Mouse (Mus musculus) G1E (cell line): Measurements from ENCODE around the gene Wdfy3. TPM values are rescaled to one million over a fixed set of nuclear protein-coding genes. Genes with fewer than 3 reads are reported as not detected.

Source experiments
- ATAC-seq: 2 replicates; pipeline ENCODE4 v1.8.0; 2016; ENCODE audit warnings: mild to moderate bottlenecking; ENCODE audit not compliant: insufficient number of reproducible peaks, poor library complexity, low FRiP score, severe bottlenecking; ENCODE audit errors: extremely low read depth
- DNase-seq: peaks from one replicate; pipeline ENCODE4 v3.0.0; 2012; ENCODE audit warnings: low spot score
- H3K27me3 ChIP-seq: 2 replicates; pipeline ENCODE4 v1.6.1; 2012; ENCODE audit warnings: mild to moderate bottlenecking, low read length, inconsistent platforms; ENCODE audit not compliant: insufficient read depth
- H3K36me3 ChIP-seq: replicated peaks from 2 replicates; pipeline ENCODE3; 2012; ENCODE audit warnings: mild to moderate bottlenecking, inconsistent platforms
- H3K4me1 ChIP-seq: 2 replicates; pipeline ENCODE4 v1.6.1; 2012; ENCODE audit warnings: low read depth, low read length, inconsistent platforms, mixed read lengths; ENCODE audit not compliant: insufficient read depth
- H3K4me3 ChIP-seq: 2 replicates; pipeline ENCODE4 v1.5.1; 2012; ENCODE audit warnings: low read depth, mild to moderate bottlenecking, inconsistent platforms, low read length, moderate library complexity, mixed read lengths
- H3K9me3 ChIP-seq: replicated peaks from 2 replicates; pipeline ENCODE4 v1.6.1; 2012; ENCODE audit warnings: inconsistent platforms
- CTCF ChIP-seq: IDR thresholded peaks from 2 replicates; pipeline ENCODE4 v1.5.1; 2012; ENCODE audit warnings: low read depth, low read length, inconsistent platforms, mixed read lengths
- GATA1 ChIP-seq: IDR thresholded peaks from 2 replicates; pipeline ENCODE4 v1.6.1; 2012; ENCODE audit warnings: borderline replicate concordance, low read length, inconsistent platforms, mixed read lengths
- GATA2 ChIP-seq: IDR thresholded peaks from 2 replicates; pipeline ENCODE4 v1.6.1; 2012; ENCODE audit warnings: low read depth, low read length, inconsistent platforms, borderline replicate concordance
- POLR2AphosphoS5 ChIP-seq: IDR thresholded peaks from 2 replicates; pipeline ENCODE4 v1.6.1; 2012; ENCODE audit warnings: low read depth, low read length, inconsistent platforms; ENCODE audit not compliant: insufficient replicate concordance
- TAL1 ChIP-seq: conservative IDR thresholded peaks from 2 replicates; pipeline ENCODE4 v1.6.1; 2012; ENCODE audit warnings: low read depth, low read length, inconsistent platforms, mixed read lengths
- polyA plus RNA-seq: library from polyadenylated mRNA; stranded (reverse); fragments of >175 nt; gene quantifications from 2 replicates; pipeline ENCODE4 v1.2.3, GENCODE M21; 2012
- total RNA-seq, 2 experiments: library from RNA; stranded (forward) in 1 of 2; stranded (reverse) in 1 of 2; fragments of 200-1000 nt in 1 of 2; fragments of >200 nt in 1 of 2; fragmentation: Nextera tagmentation in 1 of 2; gene quantifications; 2 replicates each; pipeline ENCODE4 v1.2.3; 2014 to 2017

Wdfy3 gene
- total and polyA plus RNA-seq, 3 experiments, result 0.05 TPM; not detected in 2

- no peak for TF ChIP-seq TAL1
- no peak for TF ChIP-seq GATA2
- no peak for TF ChIP-seq POLR2AphosphoS5
- no peak for TF ChIP-seq GATA1
- no peak for TF ChIP-seq CTCF
- DNase-seq (no peak), ATAC-seq (no peak)
- Histone ChIP-seq H3K9me3 (peaks cover 70% of the 10 kb centered on the region), H3K4me3 (no peak overlapping the region), H3K27me3 (no peaks in the 10 kb centered on the region), H3K4me1 (no peaks in the 10 kb centered on the region), H3K36me3 (no peaks in the 10 kb centered on the region)
Observed at GRCm38 (mm10) chr5:102032191-102032590, 37.5 kb downstream of the Wdfy3 start.

GRCm38 (mm10) chr5:102023376-102023775 is 46.3 kb downstream of the Wdfy3 start:
- Histone ChIP-seq H3K27me3 (no peaks in the 10 kb centered on the region), H3K4me3 (no peak overlapping the region), H3K36me3 (no peaks in the 10 kb centered on the region), H3K4me1 (no peaks in the 10 kb centered on the region), H3K9me3 (peaks cover 58% of the 10 kb centered on the region)
- DNase-seq (no peak), ATAC-seq (no peak)
- TF ChIP-seq CTCF, result no peak

GRCm38 (mm10) chr5:102022018-102022898 is 47.5 kb downstream of the Wdfy3 start:
- no peak for DNase-seq
- Histone ChIP-seq H3K36me3 (no peaks in the 10 kb centered on the region), H3K4me3 (no peak overlapping the region), H3K9me3 (peaks cover 61% of the 10 kb centered on the region), H3K27me3 (no peaks in the 10 kb centered on the region), H3K4me1 (no peaks in the 10 kb centered on the region)
- no peak for TF ChIP-seq TAL1
- TF ChIP-seq CTCF, result no peak
- no peak for TF ChIP-seq GATA2
- TF ChIP-seq POLR2AphosphoS5, result no peak
- TF ChIP-seq GATA1, result no peak
- no peak for ATAC-seq

GRCm38 (mm10) chr5:102014235-102014634 is 55.5 kb downstream of the Wdfy3 start:
- ATAC-seq (no peak), DNase-seq (no peak)
- Histone ChIP-seq H3K36me3 (no peaks in the 10 kb centered on the region), H3K27me3 (no peaks in the 10 kb centered on the region), H3K9me3 (peaks cover 50% of the 10 kb centered on the region), H3K4me3 (no peak overlapping the region), H3K4me1 (no peaks in the 10 kb centered on the region)
- TF ChIP-seq GATA1, result no peak
- no peak for TF ChIP-seq CTCF
- TF ChIP-seq POLR2AphosphoS5, result no peak
- TF ChIP-seq GATA2, result no peak
- TF ChIP-seq TAL1, result no peak

- TF ChIP-seq POLR2AphosphoS5 (no peak), GATA1 (no peak), TAL1 (no peak), GATA2 (no peak), CTCF (no peak)
- Histone ChIP-seq H3K4me1 (no peaks in the 10 kb centered on the region), H3K27me3 (no peaks in the 10 kb centered on the region), H3K4me3 (no peak overlapping the region), H3K36me3 (no peaks in the 10 kb centered on the region), H3K9me3 (peaks cover 50% of the 10 kb centered on the region)
- DNase-seq (no peak), ATAC-seq (no peak)
Observed at GRCm38 (mm10) chr5:102013781-102014180, 55.9 kb downstream of the Wdfy3 start.

GRCm38 (mm10) chr5:102010961-102011360 is 58.8 kb downstream of the Wdfy3 start:
- no peaks in the 10 kb centered on the region for H3K36me3 ChIP-seq
- H3K9me3 ChIP-seq, result peaks cover 59% of the 10 kb centered on the region
- TF ChIP-seq CTCF, result no peak
- no peak for TF ChIP-seq GATA2
- TF ChIP-seq TAL1, result no peak

More at GRCm38 (mm10) chr5:102010961-102011360, 58.8 kb downstream of the Wdfy3 start:
- ATAC-seq (no peak), DNase-seq (no peak)
- Histone ChIP-seq H3K4me3 (no peak overlapping the region), H3K4me1 (no peaks in the 10 kb centered on the region), H3K27me3 (no peaks in the 10 kb centered on the region)
